Mouse (Mus musculus): ENCODE data around the gene Nf1. TPM values are rescaled to one million over a fixed set of nuclear protein-coding genes. Genes with fewer than 3 reads are reported as not detected.

Gene Nf1
- polyA plus RNA-seq, 1 experiment from 2014 or later = 10.4 TPM

DNA sequence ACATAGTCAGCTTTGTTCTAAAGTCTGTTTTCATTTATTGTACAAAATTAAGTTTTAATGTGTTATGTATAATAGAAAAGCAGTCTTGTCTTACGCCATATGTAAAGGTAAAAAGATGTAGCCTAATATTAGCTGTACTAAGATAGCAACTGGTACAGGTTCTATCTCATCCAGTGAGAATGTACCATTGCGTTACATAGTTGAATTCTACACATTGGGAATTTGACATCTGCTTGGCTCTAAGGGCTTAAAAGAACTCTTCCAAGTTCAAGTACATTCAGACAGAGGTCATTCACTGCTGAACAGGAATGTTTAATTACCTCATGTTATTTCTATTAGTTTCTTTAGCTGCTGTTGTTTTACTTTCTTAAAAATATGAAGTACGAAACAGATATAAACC, 187.1 kb downstream of the Nf1 start:
- no peaks in the 10 kb centered on the region for H3K27me3 ChIP-seq (ENCODE audit: control insufficient read depth, insufficient read depth, low read length)
- WGBS = 93% methylated on average over 3 of the region's 3 CpGs

DNA sequence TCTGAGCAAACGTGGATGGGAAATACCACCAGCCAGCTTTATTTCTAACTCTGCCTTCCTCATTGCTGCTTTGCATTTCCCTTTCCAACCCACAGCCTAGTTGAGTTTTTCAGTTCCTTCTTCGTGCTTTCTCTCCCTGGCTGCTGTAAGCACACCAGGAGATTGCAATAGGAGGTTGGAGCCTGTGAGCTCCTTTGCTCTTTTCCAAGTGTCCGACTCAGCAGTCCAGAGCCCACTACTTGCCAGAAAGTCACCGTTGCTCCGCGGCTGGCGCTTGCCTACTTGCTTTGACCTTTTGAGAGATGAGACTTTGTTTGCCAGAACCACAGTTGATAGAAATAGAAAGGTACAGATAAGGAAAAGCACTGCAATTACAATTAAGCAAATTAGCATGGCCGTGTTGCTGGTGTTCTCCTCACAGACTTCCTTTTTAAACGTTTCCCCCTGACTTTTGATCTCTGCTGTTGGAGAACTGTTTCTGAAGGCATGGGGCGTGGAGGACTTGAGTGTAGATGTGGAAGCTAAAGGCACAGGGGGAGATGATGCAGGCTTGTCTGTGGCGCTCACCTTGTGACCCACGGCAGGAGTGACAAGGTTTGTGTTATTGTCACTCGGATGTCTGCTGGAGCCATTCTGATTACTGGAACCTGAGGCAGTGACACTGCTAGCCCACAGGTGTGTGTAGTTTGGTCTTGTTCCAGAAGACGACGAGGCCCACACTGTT, 187.7 kb downstream of the Nf1 start:
- ATAC-seq (ENCODE audit: low FRiP score) = no peak
- H3K27me3 ChIP-seq (ENCODE audit: control insufficient read depth, insufficient read depth, low read length) = no peaks in the 10 kb centered on the region
- H3K4me3 ChIP-seq (ENCODE audit: low read depth, low read length) = no peak overlapping the region
- H3K4me2 ChIP-seq = no peak overlapping the region
- peak; percentile 28 for DNase-seq (ENCODE audit: low spot score, missing footprints)
- no peaks in the 10 kb centered on the region for H3K4me1 ChIP-seq (ENCODE audit: control insufficient read depth, insufficient read depth, low read length)
- 92% methylated on average over 15 of the region's 15 CpGs for WGBS
- no peaks in the 10 kb centered on the region for H3K36me3 ChIP-seq (ENCODE audit: control insufficient read depth, insufficient read depth, low read length)
- H3K9me3 ChIP-seq (ENCODE audit: control insufficient read depth, low read length) = no peaks in the 10 kb centered on the region
- H3K27ac ChIP-seq (ENCODE audit: low read depth, low read length) = no peak overlapping the region
- H3K9ac ChIP-seq (ENCODE audit: low read length) = no peak overlapping the region

More for the DNA sequence above, 187.1 kb downstream of the Nf1 start:
- no peak for ATAC-seq (ENCODE audit: low FRiP score)
- H3K4me1 ChIP-seq (ENCODE audit: control insufficient read depth, insufficient read depth, low read length) = no peaks in the 10 kb centered on the region
- no peak overlapping the region for H3K27ac ChIP-seq (ENCODE audit: low read depth, low read length)
- H3K9me3 ChIP-seq (ENCODE audit: control insufficient read depth, low read length) = no peaks in the 10 kb centered on the region
- H3K36me3 ChIP-seq (ENCODE audit: control insufficient read depth, insufficient read depth, low read length) = no peaks in the 10 kb centered on the region
- no peak for DNase-seq (ENCODE audit: low spot score, missing footprints)
- no peak overlapping the region for H3K9ac ChIP-seq (ENCODE audit: low read length)
- H3K4me3 ChIP-seq (ENCODE audit: low read depth, low read length) = no peak overlapping the region
- H3K4me2 ChIP-seq = no peak overlapping the region

DNA sequence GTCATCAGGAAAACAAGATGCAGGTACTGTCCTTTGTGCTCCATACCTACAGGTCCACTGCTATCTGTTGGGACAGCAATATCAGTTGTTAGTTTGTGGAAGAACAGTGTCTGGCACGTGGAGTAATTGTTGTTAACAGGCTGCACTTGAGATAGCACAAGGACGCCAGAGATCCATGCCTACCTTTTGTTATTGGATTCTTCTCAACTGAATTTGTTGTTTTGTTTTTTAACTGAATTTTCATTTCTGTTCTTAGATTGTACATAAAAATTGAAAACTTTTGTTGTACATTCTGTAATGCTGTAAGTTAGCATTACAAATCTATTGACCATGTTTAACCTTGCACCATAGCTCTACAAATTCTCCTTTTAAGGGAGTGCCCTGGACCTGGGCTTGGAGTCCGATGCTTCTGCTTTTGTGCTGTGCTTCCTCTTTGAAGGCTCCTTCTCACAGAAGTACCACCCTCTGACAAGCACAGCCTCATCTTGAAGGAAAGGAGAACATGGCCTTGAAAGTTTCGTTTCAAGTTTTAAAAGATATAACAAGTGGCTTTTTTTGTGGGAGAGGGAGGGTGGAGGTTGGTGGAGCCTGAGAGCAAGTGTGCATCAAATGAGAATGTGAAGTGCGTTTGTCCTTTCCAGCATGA, 188.4 kb downstream of the Nf1 start:
- Histone ChIP-seq H3K4me3 (ENCODE audit: low read depth, low read length) (no peak overlapping the region), H3K9me3 (ENCODE audit: control insufficient read depth, low read length) (no peaks in the 10 kb centered on the region), H3K27me3 (ENCODE audit: control insufficient read depth, insufficient read depth, low read length) (no peaks in the 10 kb centered on the region), H3K27ac (ENCODE audit: low read depth, low read length) (no peak overlapping the region), H3K36me3 (ENCODE audit: control insufficient read depth, insufficient read depth, low read length) (no peaks in the 10 kb centered on the region), H3K4me1 (ENCODE audit: control insufficient read depth, insufficient read depth, low read length) (no peaks in the 10 kb centered on the region), H3K9ac (ENCODE audit: low read length) (no peak overlapping the region), H3K4me2 (no peak overlapping the region)
- DNase-seq (ENCODE audit: low spot score, missing footprints) (peak; percentile 53), ATAC-seq (ENCODE audit: low FRiP score) (no peak)
- WGBS = 90% methylated on average over 5 of the region's 5 CpGs

DNA sequence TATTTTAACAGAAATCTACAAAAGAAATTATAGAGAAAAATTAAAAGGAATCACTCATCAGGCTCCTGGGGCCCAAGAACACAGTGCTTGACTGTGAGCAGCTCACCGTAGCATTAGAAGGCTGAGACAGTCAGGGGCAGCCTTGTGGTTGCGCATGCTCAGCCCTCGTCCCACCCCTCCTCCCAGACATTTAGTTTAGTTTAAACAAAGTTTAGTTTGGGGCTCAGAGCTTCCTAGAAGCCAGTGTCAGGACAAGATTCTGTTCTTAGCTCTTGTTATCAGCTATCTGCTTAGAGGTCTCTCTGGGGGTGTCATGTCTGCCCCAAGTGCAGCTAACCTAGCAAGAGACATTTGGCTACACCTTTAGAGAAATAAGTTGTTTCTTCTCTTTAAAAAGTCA, 189.1 kb downstream of the Nf1 start:
- H3K27ac ChIP-seq (ENCODE audit: low read depth, low read length) = no peak overlapping the region
- H3K4me1 ChIP-seq (ENCODE audit: control insufficient read depth, insufficient read depth, low read length) = no peaks in the 10 kb centered on the region
- no peak overlapping the region for H3K9ac ChIP-seq (ENCODE audit: low read length)
- no peaks in the 10 kb centered on the region for H3K9me3 ChIP-seq (ENCODE audit: control insufficient read depth, low read length)
- H3K27me3 ChIP-seq (ENCODE audit: control insufficient read depth, insufficient read depth, low read length) = no peaks in the 10 kb centered on the region
- no peak overlapping the region for H3K4me3 ChIP-seq (ENCODE audit: low read depth, low read length)
- H3K4me2 ChIP-seq = no peak overlapping the region
- WGBS = 91% methylated on average over 3 of the region's 3 CpGs
- no peaks in the 10 kb centered on the region for H3K36me3 ChIP-seq (ENCODE audit: control insufficient read depth, insufficient read depth, low read length)
- DNase-seq (ENCODE audit: low spot score, missing footprints) (peak; percentile 19), ATAC-seq (ENCODE audit: low FRiP score) (no peak)

DNA sequence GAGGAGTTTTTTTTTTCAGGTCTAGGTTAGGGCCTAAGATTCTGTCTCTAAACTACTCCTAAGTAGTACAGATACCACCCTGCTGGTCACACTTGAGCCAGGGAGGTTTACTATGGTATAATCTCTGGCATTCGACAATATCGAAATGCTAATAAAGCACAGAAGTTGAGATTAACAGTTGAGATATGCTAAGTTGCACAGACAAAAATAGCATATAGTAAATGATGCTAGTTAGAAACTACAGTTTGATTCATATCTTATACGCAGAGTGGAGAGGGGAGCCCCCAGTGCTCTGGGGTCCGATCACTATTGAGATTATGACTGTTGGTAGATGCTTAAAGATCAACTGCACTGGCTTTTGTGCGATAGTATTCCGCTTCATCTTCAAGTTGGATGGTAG, 189.7 kb downstream of the Nf1 start:
- Histone ChIP-seq H3K4me2 (no peak overlapping the region), H3K9ac (ENCODE audit: low read length) (no peak overlapping the region), H3K4me1 (ENCODE audit: control insufficient read depth, insufficient read depth, low read length) (peaks cover 2% of the 10 kb centered on the region), H3K27me3 (ENCODE audit: control insufficient read depth, insufficient read depth, low read length) (no peaks in the 10 kb centered on the region), H3K36me3 (ENCODE audit: control insufficient read depth, insufficient read depth, low read length) (no peaks in the 10 kb centered on the region), H3K9me3 (ENCODE audit: control insufficient read depth, low read length) (no peaks in the 10 kb centered on the region), H3K27ac (ENCODE audit: low read depth, low read length) (no peak overlapping the region), H3K4me3 (ENCODE audit: low read depth, low read length) (no peak overlapping the region)
- no peak for ATAC-seq (ENCODE audit: low FRiP score)
- peak; percentile 53 for DNase-seq (ENCODE audit: low spot score, missing footprints)
- 97% methylated on average over 6 of the region's 6 CpGs for WGBS

DNA sequence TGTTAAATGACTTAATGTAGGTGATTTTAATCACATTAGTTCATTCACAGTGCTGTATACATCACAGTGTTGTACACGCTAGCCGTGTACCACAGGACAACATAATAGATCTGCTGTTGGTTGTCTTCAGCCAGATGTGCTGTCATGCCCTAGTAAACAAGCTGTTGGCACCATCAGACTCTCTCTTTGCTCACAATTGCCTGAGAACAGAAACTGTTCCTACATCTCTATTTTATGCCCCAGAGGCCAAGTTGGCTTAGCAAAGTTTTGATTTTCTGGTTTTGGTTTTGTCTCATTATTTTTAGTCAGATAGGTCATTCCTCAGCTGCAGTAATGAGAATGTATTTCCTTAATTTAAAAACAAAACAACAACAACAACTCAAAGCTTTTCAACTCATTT, 190.2 kb downstream of the Nf1 start:
- DNase-seq (ENCODE audit: low spot score, missing footprints) = peak; percentile 68
- H3K4me3 ChIP-seq (ENCODE audit: low read depth, low read length) = no peak overlapping the region
- H3K27ac ChIP-seq (ENCODE audit: low read depth, low read length) = no peak overlapping the region
- H3K4me1 ChIP-seq (ENCODE audit: control insufficient read depth, insufficient read depth, low read length) = peaks cover 4% of the 10 kb centered on the region
- H3K4me2 ChIP-seq = no peak overlapping the region
- WGBS = 100% methylated on average over 2 of the region's 2 CpGs
- no peaks in the 10 kb centered on the region for H3K36me3 ChIP-seq (ENCODE audit: control insufficient read depth, insufficient read depth, low read length)
- H3K27me3 ChIP-seq (ENCODE audit: control insufficient read depth, insufficient read depth, low read length) = no peaks in the 10 kb centered on the region
- no peak for ATAC-seq (ENCODE audit: low FRiP score)
- no peaks in the 10 kb centered on the region for H3K9me3 ChIP-seq (ENCODE audit: control insufficient read depth, low read length)
- no peak overlapping the region for H3K9ac ChIP-seq (ENCODE audit: low read length)

DNA sequence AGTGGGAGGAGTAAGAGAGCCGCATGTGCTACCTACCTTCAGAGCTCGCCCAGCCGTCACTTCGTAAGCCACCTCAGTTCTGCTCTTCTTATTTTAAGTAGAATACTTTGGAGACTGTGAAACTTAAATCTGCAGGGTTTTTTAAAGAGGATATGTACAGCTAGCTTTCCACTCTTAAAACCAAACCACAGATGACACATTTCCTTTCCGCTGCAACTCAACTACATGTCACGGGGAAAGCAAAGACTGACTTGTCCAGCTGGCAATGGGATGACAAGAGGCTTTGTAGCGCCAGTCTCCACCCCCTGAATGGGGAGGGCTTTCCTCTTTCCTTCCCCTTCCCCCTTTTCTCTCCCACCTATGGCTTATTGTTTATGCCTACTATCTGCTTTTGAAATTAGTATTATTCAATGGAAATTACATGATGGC, 190.9 kb downstream of the Nf1 start, which contains the start of the genes Evi2 and Evi2a:
Evi2 (minus strand) TSS at position 257 of the 429 bp plus-strand sequence.
Evi2a (minus strand) TSS at position 277 of the 429 bp plus-strand sequence.
- H3K27ac ChIP-seq (ENCODE audit: low read depth, low read length) = no peak within 1 kb of the TSS
- 89% methylated on average over 7 of the region's 7 CpGs for WGBS
- H3K4me2 ChIP-seq = no peak within 1 kb of the TSS
- H3K27me3 ChIP-seq (ENCODE audit: control insufficient read depth, insufficient read depth, low read length) = no peaks in the 10 kb centered on the region
- no peak within 1 kb of the TSS for H3K4me3 ChIP-seq (ENCODE audit: low read depth, low read length)
- DNase-seq (ENCODE audit: low spot score, missing footprints) (peak; percentile 60), ATAC-seq (ENCODE audit: low FRiP score) (no peak)
- no peak within 1 kb of the TSS for H3K9ac ChIP-seq (ENCODE audit: low read length)
- H3K36me3 ChIP-seq (ENCODE audit: control insufficient read depth, insufficient read depth, low read length) = no peaks in the 10 kb centered on the region
- H3K4me1 ChIP-seq (ENCODE audit: control insufficient read depth, insufficient read depth, low read length) = peaks cover 5% of the 10 kb centered on the region
- no peaks in the 10 kb centered on the region for H3K9me3 ChIP-seq (ENCODE audit: control insufficient read depth, low read length)

DNA sequence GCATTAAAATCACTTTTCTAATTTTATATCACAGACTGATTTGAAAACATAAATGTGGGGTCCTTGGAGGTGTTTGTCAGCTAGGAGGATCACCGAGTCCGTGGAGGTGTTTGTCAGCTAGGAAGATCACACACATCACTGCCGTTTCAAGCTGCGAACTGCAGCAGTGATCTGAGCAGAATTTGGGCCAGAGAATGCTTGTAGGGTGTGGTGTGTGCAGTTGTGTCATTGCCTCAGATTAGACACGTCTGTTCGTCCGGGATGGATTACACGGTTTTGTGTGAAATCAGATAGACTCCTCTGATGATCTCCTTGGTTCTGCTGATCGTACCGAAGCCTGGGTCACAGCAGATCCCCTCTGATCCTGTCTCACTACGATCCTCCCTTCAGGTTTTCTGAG, 191.3 kb downstream of the Nf1 start:
- Histone ChIP-seq H3K9me3 (ENCODE audit: control insufficient read depth, low read length) (no peaks in the 10 kb centered on the region), H3K27ac (ENCODE audit: low read depth, low read length) (no peak overlapping the region), H3K9ac (ENCODE audit: low read length) (no peak overlapping the region), H3K36me3 (ENCODE audit: control insufficient read depth, insufficient read depth, low read length) (no peaks in the 10 kb centered on the region), H3K4me2 (no peak overlapping the region), H3K27me3 (ENCODE audit: control insufficient read depth, insufficient read depth, low read length) (no peaks in the 10 kb centered on the region), H3K4me3 (ENCODE audit: low read depth, low read length) (no peak overlapping the region), H3K4me1 (ENCODE audit: control insufficient read depth, insufficient read depth, low read length) (peaks cover 5% of the 10 kb centered on the region)
- 86% methylated on average over 11 of the region's 11 CpGs for WGBS
- DNase-seq (ENCODE audit: low spot score, missing footprints) (no peak), ATAC-seq (ENCODE audit: low FRiP score) (no peak)

DNA sequence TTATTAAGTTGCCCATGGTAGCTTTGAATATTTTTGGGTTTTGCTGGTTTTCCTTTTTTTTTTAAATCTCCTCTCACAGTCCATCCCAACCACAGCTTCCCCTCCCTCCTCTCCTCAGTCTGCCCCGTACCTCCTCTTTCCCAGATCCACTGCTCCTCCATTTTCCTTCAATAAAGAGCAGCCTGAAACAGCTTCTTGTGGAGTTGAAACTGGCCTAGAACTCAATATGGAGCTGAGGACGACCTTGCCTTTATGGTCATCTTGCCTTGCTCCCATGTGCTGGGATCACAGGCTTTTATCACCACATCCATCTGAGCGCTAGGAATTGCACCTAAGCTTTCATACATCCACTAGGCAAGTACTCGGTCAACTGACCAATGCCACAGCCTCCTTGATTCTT, 192.0 kb downstream of the Nf1 start:
- Histone ChIP-seq H3K4me3 (ENCODE audit: low read depth, low read length) (no peak overlapping the region), H3K4me2 (no peak overlapping the region), H3K9ac (ENCODE audit: low read length) (no peak overlapping the region), H3K36me3 (ENCODE audit: control insufficient read depth, insufficient read depth, low read length) (0 out of 2 replicates have a peak, but pooled peaks cover 3% of the 10 kb centered on the region), H3K9me3 (ENCODE audit: control insufficient read depth, low read length) (no peaks in the 10 kb centered on the region), H3K27me3 (ENCODE audit: control insufficient read depth, insufficient read depth, low read length) (no peaks in the 10 kb centered on the region), H3K4me1 (ENCODE audit: control insufficient read depth, insufficient read depth, low read length) (peaks cover 5% of the 10 kb centered on the region), H3K27ac (ENCODE audit: low read depth, low read length) (no peak overlapping the region)
- ATAC-seq (ENCODE audit: low FRiP score) = no peak
- DNase-seq (ENCODE audit: low spot score, missing footprints) = peak; percentile 77
- 91% methylated on average over 4 of the region's 4 CpGs for WGBS
